ENCODE assay signal across 22 mouse cellular contexts in the genomic region with DNA sequence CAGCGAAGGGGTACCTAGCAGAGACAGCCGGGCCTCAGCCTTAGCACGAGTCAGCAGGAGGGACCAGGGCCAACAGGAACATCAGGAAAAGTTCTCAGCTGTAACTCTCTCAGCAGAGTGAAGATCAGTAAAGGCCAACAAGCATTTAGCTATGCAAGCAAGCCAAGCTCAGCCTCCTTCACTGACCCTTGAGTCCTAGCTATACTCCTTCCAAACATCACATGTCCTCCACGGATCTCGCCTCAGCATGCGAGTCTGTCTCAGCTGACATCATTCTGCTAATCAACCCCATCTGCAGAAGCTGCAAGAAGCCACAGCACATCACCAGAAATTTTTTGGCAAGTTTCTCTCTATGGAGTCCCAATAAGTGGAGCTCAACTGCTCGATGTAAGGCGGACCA. TPM values are rescaled to one million over a fixed set of nuclear protein-coding genes. Genes with fewer than 3 reads are reported as not detected.
A peak's percentile ranks its signal among the peaks of the same experiment; 100 is the strongest.
DNase-seq lines count a peak whose midpoint lies in the region; TF ChIP-seq lines count a peak whose summit lies in the region.
"Had no signal": no experiment of that assay in that cellular context is flagged by ENCODE, and none has a peak within 500 bp of the region (broad histone marks: within the 10 kb centered on the region; RNA-seq: fewer than 3 reads in every experiment).

No protein-coding gene starts in this region.

- no peak overlapping the region for H3K4me3 ChIP-seq in gastrocnemius, adult 2 months
- H3K4me3 ChIP-seq: embryonic facial prominence, embryonic 10.5 days; embryonic facial prominence, embryonic 12.5 days; forebrain, embryonic 13.5 days; forebrain, embryonic 15.5 days had no signal

- no peak overlapping the region for H3K27ac ChIP-seq in gastrocnemius, adult 2 months
- H3K27ac ChIP-seq: embryonic facial prominence, embryonic 10.5 days; embryonic facial prominence, embryonic 12.5 days; forebrain, embryonic 13.5 days; forebrain, embryonic 15.5 days had no signal

- intact Hi-C loops in gastrocnemius, postnatal 14 days (cut with DNase I; ENCODE audit: low total_unique reads): no loop called here
- intact Hi-C loops in gastrocnemius, adult 2 months (cut with DNase I): no loop called here

- no peak for TF ChIP-seq CTCF in gastrocnemius, adult 2 months (IDR thresholded peaks at IDR 0.05)

- DNase-seq in gastrocnemius, postnatal 14 days: peak; percentile 22
- no peak for DNase-seq in gastrocnemius, adult 2 months
- peak; percentile 17 for DNase-seq in skeletal muscle tissue, adult 2 months (ENCODE audit: low read depth, low spot score)
- DNase-seq in yolk sac, embryonic 10.5 days (ENCODE audit: low spot score): peak; percentile 23
- DNase-seq in c-Kit-positive CD71-positive TER-119-positive erythroid progenitor cells, embryonic 14.5 days (ENCODE audit: low spot score): no peak
- no peak for DNase-seq in layer of hippocampus, postnatal 14 days (ENCODE audit: low spot score in 2 of 2)
- DNase-seq: adrenal gland, adult 8-10 months; adrenal gland, postnatal 14 days; adrenal gland, postnatal 36 days; cerebellum, adult 11 months; cerebellum, adult 18-20 months; cerebellum, adult 8-10 months; cerebellum, adult 9-11 months; cerebellum, postnatal 25 days; forebrain, postnatal 0 days had no signal

RNA-seq across cellular contexts. Expression of a gene that starts 16.0 kb away (rescaled TPM):
- not detected for total RNA-seq in gastrocnemius, postnatal 14 days (2021)
- not detected for total RNA-seq in gastrocnemius, adult 2 months (2021)
- not detected for total RNA-seq in layer of hippocampus, postnatal 14 days (2021)
- total RNA-seq: adrenal gland, adult 18-20 months; adrenal gland, adult 8-10 months; adrenal gland, postnatal 14 days; adrenal gland, postnatal 36 days; forebrain, postnatal 0 days; MEL had no signal

RNA-seq across cellular contexts. Expression of a gene that starts 27.6 kb away (rescaled TPM):
- total RNA-seq in gastrocnemius, postnatal 14 days (2021): not detected
- not detected for total RNA-seq in gastrocnemius, adult 2 months (2021)
- under 1 TPM in 1 of 2 experiments, not detected in 1; 0.14 TPM for total RNA-seq in layer of hippocampus, postnatal 14 days (2021)
- total RNA-seq: adrenal gland, adult 18-20 months; adrenal gland, adult 8-10 months; adrenal gland, postnatal 14 days; adrenal gland, postnatal 36 days; ES-E14; forebrain, postnatal 0 days; MEL had no signal

RNA-seq across cellular contexts. Expression of a gene that starts 51.0 kb away (rescaled TPM):
- total RNA-seq in gastrocnemius, postnatal 14 days (2021): not detected
- not detected for total RNA-seq in gastrocnemius, adult 2 months (2021)
- not detected for total RNA-seq in layer of hippocampus, postnatal 14 days (2021)
- total RNA-seq: adrenal gland, adult 18-20 months; adrenal gland, adult 8-10 months; adrenal gland, postnatal 14 days; adrenal gland, postnatal 36 days; ES-E14; forebrain, postnatal 0 days; MEL had no signal

Comparison
In these comparisons a context has a peak if more than half of its experiments do, and no peak if none do; other contexts are left out.
1. DNase-seq: peak in gastrocnemius, postnatal 14 days (single experiment), skeletal muscle tissue, adult 2 months (single experiment) and yolk sac, embryonic 10.5 days (single experiment); none in gastrocnemius, adult 2 months (single experiment), c-Kit-positive CD71-positive TER-119-positive erythroid progenitor cells, embryonic 14.5 days (single experiment) and layer of hippocampus, postnatal 14 days (0 of 2).